In the genomic region with DNA sequence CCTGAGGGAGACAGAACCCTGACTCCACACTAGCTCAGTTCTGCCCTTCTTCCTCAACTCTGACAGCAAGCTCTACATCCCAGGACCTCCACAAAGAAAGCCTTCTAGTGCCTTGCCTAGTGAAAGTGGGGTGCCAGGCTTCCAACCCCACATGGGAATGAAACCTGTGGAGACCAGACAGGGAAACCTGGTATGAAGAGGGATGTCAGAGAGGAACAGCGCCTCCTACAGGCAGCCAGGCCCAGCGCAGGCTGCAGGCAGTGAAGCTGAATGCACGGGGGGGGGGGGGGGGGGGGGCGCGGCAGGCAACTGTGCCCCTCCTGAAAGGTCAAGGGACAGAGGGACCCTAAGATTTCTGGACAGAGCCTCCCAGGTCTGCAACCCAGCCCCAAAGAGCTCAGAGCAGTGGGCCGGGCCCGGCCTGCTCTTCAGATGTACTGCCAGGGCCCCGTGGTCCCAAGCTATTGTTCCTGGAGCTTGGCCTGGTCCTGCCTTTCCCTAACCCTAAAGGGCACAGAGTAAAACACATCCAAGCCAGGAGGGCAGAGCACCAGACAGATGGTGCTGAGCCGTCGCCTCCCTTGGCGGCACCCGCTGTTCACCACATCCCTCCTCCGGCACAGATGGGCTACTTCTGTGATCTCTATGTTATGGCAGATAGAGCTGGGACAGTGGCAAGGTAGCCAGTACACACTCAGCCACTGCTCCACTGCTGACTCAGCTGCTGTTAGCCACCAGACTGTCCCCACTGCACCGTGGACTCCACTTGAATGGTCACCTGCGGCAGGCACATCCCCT, we compare ENCODE assay signal across 10 mouse cellular contexts. TPM values are rescaled to one million over a fixed set of nuclear protein-coding genes. Genes with fewer than 3 reads are reported as not detected.
DNase-seq lines count a peak whose midpoint lies in the region; ATAC-seq and TF ChIP-seq lines count a peak whose summit lies in the region.
"Had no signal": no experiment of that assay in that cellular context is flagged by ENCODE, and none has a peak within 500 bp of the region (broad histone marks: within the 10 kb centered on the region; RNA-seq: fewer than 3 reads in every experiment).

No protein-coding gene starts in this region.

- DNase-seq in gastrocnemius, postnatal 10 days: peak; percentile 55
- no peak for DNase-seq in gastrocnemius, postnatal 14 days
- no peak for DNase-seq in testis, postnatal 14 days (ENCODE audit: low spot score)
- DNase-seq in retina, embryonic 14.5 days (ENCODE audit: low spot score): peak; percentile 65
- DNase-seq in gastrocnemius, adult 8-10 months (ENCODE audit: low spot score in 2 of 2): no peak

- no peak overlapping the region for H3K9ac ChIP-seq in forebrain, embryonic 15.5 days (replicated peaks)

- no peak for ATAC-seq in forebrain, embryonic 15.5 days (replicated peaks)
- ATAC-seq in monocyte, adult 5-6 weeks (replicated peaks; ENCODE audit: insufficient number of reproducible peaks, low FRiP score, low TSS enrichment, poor library complexity, severe bottlenecking): no peak

- H3K9me3 ChIP-seq in forebrain, embryonic 15.5 days: no peaks in the 10 kb centered on the region
- H3K9me3 ChIP-seq: megakaryocyte, embryonic 14.5 days had no signal

- no peak overlapping the region for H3K27ac ChIP-seq in testis, adult 2 months (ENCODE audit: control insufficient read depth, insufficient read depth, low read depth, low read length)
- peak overlapping the region; percentile 31; the same call in 1 of the 2 replicates for H3K27ac ChIP-seq in forebrain, embryonic 15.5 days (replicated peaks)

- TF ChIP-seq CTCF in testis, adult 2 months (IDR thresholded peaks at IDR 0.05; ENCODE audit: control insufficient read depth, insufficient read depth, insufficient replicate concordance, low read depth, low read length): peak; percentile 79

- no peaks in the 10 kb centered on the region for H3K4me1 ChIP-seq in testis, adult 2 months (ENCODE audit: control insufficient read depth, insufficient read depth, low read length)
- peaks cover 63% of the 10 kb centered on the region for H3K4me1 ChIP-seq in forebrain, embryonic 15.5 days

- H3K4me3 ChIP-seq in testis, adult 2 months (ENCODE audit: control insufficient read depth, low read depth, low read length): no peak overlapping the region
- H3K4me3 ChIP-seq in forebrain, embryonic 15.5 days: no peak overlapping the region
- H3K4me3 ChIP-seq: megakaryocyte, embryonic 14.5 days had no signal

- intact Hi-C loops in gastrocnemius, postnatal 14 days (cut with DNase I; ENCODE audit: low total_unique reads): no loop called here

- 59% methylated on average over 11 of the region's 15 CpGs for WGBS in forebrain, embryonic 15.5 days

- H3K36me3 ChIP-seq in testis, adult 2 months (ENCODE audit: control insufficient read depth, insufficient read depth, low read length): no peaks in the 10 kb centered on the region
- H3K36me3 ChIP-seq in forebrain, embryonic 15.5 days: no peaks in the 10 kb centered on the region

- H3K4me2 ChIP-seq in forebrain, embryonic 15.5 days (replicated peaks): no peak overlapping the region

- no peak for TF ChIP-seq POLR2A in testis, adult 2 months (IDR thresholded peaks at IDR 0.05; ENCODE audit: control insufficient read depth, low read depth, low read length)

- H3K27me3 ChIP-seq in testis, adult 2 months (ENCODE audit: control insufficient read depth, insufficient read depth, low read length): no peaks in the 10 kb centered on the region
- H3K27me3 ChIP-seq in forebrain, embryonic 15.5 days: no peaks in the 10 kb centered on the region

RNA-seq across cellular contexts. Expression of gene Qrfp, which starts 13.8 kb away (rescaled TPM):
- total RNA-seq in gastrocnemius, postnatal 10 days (2021): not detected
- total RNA-seq in gastrocnemius, postnatal 14 days (2021): not detected
- polyA plus RNA-seq in testis, adult 2 months (2012; rRNA removed): 0.02 TPM in 1 of 2 replicates, not detected in the other
- polyA plus RNA-seq in forebrain, embryonic 15.5 days (2015; fragmentation: Nextera tagmentation; extraction: Ambion mirVana): 0.08 and 0.20 TPM in 2 replicates
- total RNA-seq in monocyte, adult 5-6 weeks (2017): 9.8 to 19.1 TPM (median 10.5 TPM) in 3 replicates
- not detected for total RNA-seq in gastrocnemius, adult 8-10 months (2022)
- total RNA-seq: heart, postnatal 14 days had no signal

RNA-seq across cellular contexts. Expression of gene Fibcd1, which starts 21.7 kb away (rescaled TPM):
- total RNA-seq in gastrocnemius, postnatal 10 days (2021): under 1 TPM in 1 of 2 experiments, not detected in 1; 0.05 TPM
- total RNA-seq in gastrocnemius, postnatal 14 days (2021): not detected
- polyA plus RNA-seq in testis, adult 2 months (2012; rRNA removed): 0.51 and 0.54 TPM in 2 replicates
- 3.2 TPM in 2 replicates for polyA plus RNA-seq in forebrain, embryonic 15.5 days (2015; fragmentation: Nextera tagmentation; extraction: Ambion mirVana)
- 0.19 TPM in 1 of 3 replicates, not detected in the others for total RNA-seq in monocyte, adult 5-6 weeks (2017)
- not detected for total RNA-seq in gastrocnemius, adult 8-10 months (2022)

Comparison
In these comparisons a context has a peak if more than half of its experiments do, and no peak if none do; other contexts are left out.
1. DNase-seq: peak in gastrocnemius, postnatal 10 days (single experiment) and retina, embryonic 14.5 days (single experiment); none in gastrocnemius, postnatal 14 days (single experiment), testis, postnatal 14 days (single experiment) and gastrocnemius, adult 8-10 months (0 of 2).
2. RNA of gene Qrfp, which starts 13.8 kb away (total RNA-seq): 9.8 to 19.1 TPM in monocyte, adult 5-6 weeks; not detected in gastrocnemius, postnatal 10 days, not detected in gastrocnemius, postnatal 14 days and not detected in gastrocnemius, adult 8-10 months; every median in the first group is over 10 times any median in the second.